23 mouse cellular contexts compared by ENCODE assay signal in the genomic region with DNA sequence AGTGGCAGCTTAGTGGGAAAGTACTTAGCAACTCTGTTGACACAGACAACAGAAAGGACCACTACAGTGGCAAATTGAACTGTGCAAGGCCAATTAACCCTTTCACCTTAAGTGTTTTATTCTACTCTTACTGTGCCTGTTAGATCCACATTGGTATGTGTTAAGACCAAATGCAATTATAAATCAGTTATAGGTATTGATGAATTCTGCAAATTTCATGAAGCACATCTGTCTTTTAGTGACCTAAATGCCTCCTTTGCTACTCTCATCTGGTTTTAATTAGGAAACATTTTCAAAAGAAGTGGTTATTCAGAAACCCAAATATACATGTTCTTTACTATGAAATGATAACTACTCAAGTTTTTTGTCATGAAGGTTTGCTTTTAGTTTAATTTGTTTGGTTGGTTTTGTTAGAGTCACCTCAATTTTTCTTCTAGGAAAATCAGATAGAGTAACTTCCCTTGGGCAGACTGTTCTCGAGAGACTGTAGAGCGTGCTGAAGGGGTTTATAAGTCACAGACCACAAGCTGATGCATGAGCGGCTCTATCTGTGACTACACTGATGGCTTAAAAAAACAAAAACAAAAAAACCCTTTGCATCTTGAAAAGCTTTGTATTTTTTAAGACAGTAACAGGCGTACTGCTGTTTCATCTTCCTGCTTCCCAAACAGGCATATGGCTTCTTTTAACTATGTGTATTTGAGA. TPM values are rescaled to one million over a fixed set of nuclear protein-coding genes. Genes with fewer than 3 reads are reported as not detected.
DNase-seq lines count a peak whose midpoint lies in the region; ATAC-seq and TF ChIP-seq lines count a peak whose summit lies in the region.
"Had no signal": no experiment of that assay in that cellular context is flagged by ENCODE, and none has a peak within 500 bp of the region (broad histone marks: within the 10 kb centered on the region; RNA-seq: fewer than 3 reads in every experiment).

No protein-coding gene starts in this region.

- ATAC-seq in lung, embryonic 16.5 days (ENCODE audit: low read depth) = peak; percentile 47; the same call in 1 of the 2 replicates
- no peak for ATAC-seq in cerebellum, adult (ENCODE audit: insufficient number of reproducible peaks, low FRiP score, low TSS enrichment)
- ATAC-seq: forebrain, embryonic 14.5 days; intestine, postnatal 0 days; midbrain, embryonic 16.5 days had no signal

- no peaks in the 10 kb centered on the region for H3K27me3 ChIP-seq in lung, embryonic 16.5 days (ENCODE audit: control insufficient read depth, insufficient read depth, low read depth, low read length)
- H3K27me3 ChIP-seq in MEL (ENCODE audit: control insufficient read depth in 1 of 2, insufficient read depth in 2 of 2, low read length in 2 of 2) = no peaks in the 10 kb centered on the region
- H3K27me3 ChIP-seq: embryonic facial prominence, embryonic 15.5 days; heart, embryonic 13.5 days; liver, embryonic 15.5 days; lung, embryonic 15.5 days had no signal

- no peaks in the 10 kb centered on the region for H3K9me3 ChIP-seq in lung, embryonic 16.5 days (ENCODE audit: control insufficient read depth, low read length)
- no peaks in the 10 kb centered on the region for H3K9me3 ChIP-seq in MEL (replicated peaks; ENCODE audit: insufficient read depth, low read length)
- H3K9me3 ChIP-seq: embryonic facial prominence, embryonic 15.5 days; heart, embryonic 13.5 days; hindbrain, embryonic 10.5 days; liver, embryonic 15.5 days; lung, embryonic 15.5 days had no signal

- no peak for TF ChIP-seq EP300 in MEL (IDR thresholded peaks at IDR 0.05; ENCODE audit: low read depth in 1 of 2, low read length in 2 of 2)

- no peak overlapping the region for H3K4me2 ChIP-seq in lung, embryonic 16.5 days (ENCODE audit: low read depth, low read length)
- H3K4me2 ChIP-seq: embryonic facial prominence, embryonic 15.5 days; heart, embryonic 13.5 days; liver, embryonic 15.5 days; lung, embryonic 15.5 days had no signal

- no peaks in the 10 kb centered on the region for H3K36me3 ChIP-seq in lung, embryonic 16.5 days (ENCODE audit: control insufficient read depth, insufficient read depth, low read length)
- peaks cover 0 to 8% of the 10 kb centered on the region in 2 experiments; a peak in 2 of 4 replicates for H3K36me3 ChIP-seq in MEL (ENCODE audit: control insufficient read depth in 1 of 2, insufficient read depth in 2 of 2, low read length in 2 of 2)
- H3K36me3 ChIP-seq: embryonic facial prominence, embryonic 15.5 days; liver, embryonic 15.5 days; lung, embryonic 15.5 days had no signal

- TF ChIP-seq CTCF in MEL (IDR thresholded peaks at IDR 0.05 in 2 of 3, conservative IDR thresholded peaks at IDR 0.05 in 1 of 3; ENCODE audit: control insufficient read depth in 1 of 3, insufficient read depth in 1 of 3, low read depth in 2 of 3, low read length in 3 of 3, poor library complexity in 1 of 3, severe bottlenecking in 1 of 3) = no peak

- H3K9ac ChIP-seq in lung, embryonic 16.5 days (ENCODE audit: low read length) = no peak overlapping the region
- no peak overlapping the region for H3K9ac ChIP-seq in MEL (ENCODE audit: control insufficient read depth, low read depth, low read length, poor library complexity, severe bottlenecking)
- H3K9ac ChIP-seq: embryonic facial prominence, embryonic 15.5 days; heart, embryonic 13.5 days; liver, embryonic 15.5 days; lung, embryonic 15.5 days had no signal

- no peak for TF ChIP-seq POLR2A in MEL (IDR thresholded peaks at IDR 0.05; ENCODE audit: control insufficient read depth in 1 of 2, insufficient read depth in 1 of 2, low read depth in 1 of 2, low read length in 2 of 2, poor library complexity in 1 of 2)

- no peak overlapping the region for H3K4me3 ChIP-seq in lung, embryonic 16.5 days (ENCODE audit: low read length)
- no peak overlapping the region for H3K4me3 ChIP-seq in MEL (ENCODE audit: control insufficient read depth in 1 of 2, insufficient read depth in 1 of 2, low read depth in 2 of 2, low read length in 2 of 2)
- H3K4me3 ChIP-seq: embryonic facial prominence, embryonic 15.5 days; heart, embryonic 13.5 days; hindbrain, embryonic 10.5 days; liver, embryonic 15.5 days; lung, embryonic 15.5 days had no signal

- peaks cover 3% of the 10 kb centered on the region; the same call in 1 of the 2 replicates for H3K4me1 ChIP-seq in lung, embryonic 16.5 days (replicated peaks; ENCODE audit: control insufficient read depth, insufficient read depth, low read length)
- H3K4me1 ChIP-seq in MEL (ENCODE audit: control insufficient read depth in 1 of 2, insufficient read depth in 2 of 2, low read length in 2 of 2) = peaks cover 0 to 5% of the 10 kb centered on the region in 2 experiments; a peak in 1 of 4 replicates
- H3K4me1 ChIP-seq: hindbrain, embryonic 10.5 days; liver, embryonic 15.5 days had no signal

- 76% methylated on average over 4 of the region's 4 CpGs for WGBS in lung, embryonic 16.5 days

- no peak for DNase-seq in lung, adult 18-20 months
- DNase-seq in MEL (ENCODE audit: low read depth, low spot score) = peak; percentile 23
- peak; percentile 59 for DNase-seq in embryo, embryonic 10.5 days (ENCODE audit: low spot score)
- DNase-seq in hindlimb bud, embryonic 11.5 days (ENCODE audit: extremely low spot score, low read depth, low spot score) = peak; percentile 74
- DNase-seq in cerebellum, postnatal 10 days = no peak
- no peak for DNase-seq in thymus, postnatal 0 days (ENCODE audit: low spot score)
- DNase-seq: adrenal gland, postnatal 25 days; cerebellum, adult 18-20 months; cerebellum, postnatal 14 days; heart, postnatal 10 days; kidney, adult 9 months; kidney, postnatal 10 days had no signal

- peaks cover 7% of the 10 kb centered on the region; the same call in 1 of the 2 replicates for H3K79me2 ChIP-seq in MEL (ENCODE audit: control insufficient read depth, insufficient read depth, low read length, poor library complexity)

- no peak for TF ChIP-seq RAD21 in MEL (IDR thresholded peaks at IDR 0.05; ENCODE audit: low read depth, low read length)

- H3K27ac ChIP-seq in lung, embryonic 16.5 days (ENCODE audit: low read length) = no peak overlapping the region
- H3K27ac ChIP-seq in MEL (ENCODE audit: control insufficient read depth, low read depth, low read length) = no peak overlapping the region
- H3K27ac ChIP-seq: embryonic facial prominence, embryonic 15.5 days; heart, embryonic 13.5 days; hindbrain, embryonic 10.5 days; liver, embryonic 15.5 days; lung, embryonic 15.5 days; macrophage had no signal

TF ChIP-seq in MEL, 35 proteins besides CTCF, POLR2A, EP300 and RAD21:
- no peak for TF ChIP-seq TAL1 (IDR thresholded peaks at IDR 0.05; ENCODE audit: low read length)

RNA-seq across cellular contexts. Expression of gene Dnajc1, which starts 21.7 kb away (rescaled TPM):
- 30.5 and 32.9 TPM in 2 replicates for polyA plus RNA-seq in lung, embryonic 16.5 days (2015; fragmentation: Nextera tagmentation; extraction: Ambion mirVana)
- 9.3 and 10.4 TPM in 2 replicates for total RNA-seq in MEL (2012; rRNA removed)
- polyA plus RNA-seq in MEL (2012; ENCODE audit: insufficient read depth in 1 of 2, insufficient read length in 2 of 2, low read depth in 1 of 2, low replicate concordance in 2 of 2, missing spikeins in 1 of 2) = 10 to 100 TPM; 14.3 to 86.1 TPM
- 47.4 and 51.1 TPM in 2 replicates for polyA plus RNA-seq in thymus, postnatal 0 days (2015; fragmentation: Nextera tagmentation; extraction: Ambion mirVana)

Comparison
In these comparisons a context has a peak if more than half of its experiments do, and no peak if none do; other contexts are left out.
1. DNase-seq: peak in MEL (single experiment), embryo, embryonic 10.5 days (single experiment) and hindlimb bud, embryonic 11.5 days (single experiment); none in lung, adult 18-20 months (0 of 2), cerebellum, postnatal 10 days (0 of 2) and thymus, postnatal 0 days (single experiment).